Mouse (Mus musculus): ENCODE measurements at regions not wholly inside any gene's neighbourhood (a gene's known extent, or its start where the extent isn't known, plus 50 kb on each side); places are given as distances from the start of the nearest gene placed in this dataset.
"Not testable (repeated sequence)": the region's sequence is repeated elsewhere in the genome, so short reads cannot be mapped to it uniquely, and the experiment has no call there.

DNA sequence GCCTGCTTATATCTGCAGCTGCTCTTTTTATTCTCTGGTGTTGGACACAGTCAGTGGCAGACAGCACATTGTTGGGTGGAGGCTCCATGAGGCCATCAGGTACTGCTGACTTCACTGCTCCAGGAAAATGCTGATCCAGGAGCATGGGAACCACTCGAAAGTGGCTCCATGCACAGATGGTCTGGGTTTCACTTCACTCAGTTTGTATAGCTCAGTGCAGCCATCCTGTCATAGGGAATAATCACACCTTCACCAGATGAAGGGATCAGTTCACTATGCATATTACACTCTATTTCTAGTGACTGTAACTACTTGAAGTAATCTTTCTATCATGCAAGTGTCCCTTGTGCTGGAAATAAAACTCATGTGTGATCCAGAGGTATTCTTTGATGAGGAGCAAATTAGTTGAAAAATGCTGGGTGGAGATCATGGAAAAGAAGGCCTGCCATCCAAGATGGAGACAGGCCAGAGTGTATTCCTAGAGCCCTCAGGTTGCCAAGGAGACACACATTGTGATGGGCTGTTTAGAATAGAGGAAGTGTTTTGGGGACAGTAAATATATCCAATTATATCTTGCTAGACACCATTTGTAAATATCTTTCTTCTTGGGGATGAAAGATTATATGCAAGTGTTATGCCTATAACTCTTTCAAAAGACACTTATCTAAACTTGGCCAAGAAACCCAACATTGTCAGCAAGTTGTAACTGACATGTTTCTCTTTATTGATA lies 103.7 kb upstream of the Arhgap42 start:
- no peak for DNase-seq (ENCODE audit: low spot score in 2 of 2)

DNA sequence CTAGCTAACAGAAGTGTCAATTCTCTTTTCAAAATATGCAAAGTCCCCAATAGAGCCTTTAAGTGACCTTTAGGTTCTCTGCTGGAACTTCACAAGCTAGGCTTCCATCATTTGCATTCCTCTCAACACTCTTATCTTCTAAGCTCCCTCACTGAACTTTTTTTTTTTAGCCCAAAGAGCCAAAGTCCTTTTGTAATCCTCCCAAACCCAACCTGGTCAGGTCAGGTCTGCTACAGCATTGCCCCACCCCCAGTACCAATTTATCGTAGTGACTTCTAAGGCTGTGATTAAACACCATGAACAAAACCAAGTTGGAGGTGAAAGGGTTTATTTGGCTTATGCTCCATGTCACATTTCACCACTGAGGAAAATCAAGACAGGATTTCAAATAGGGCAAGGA lies 79.7 kb upstream of the Arhgap42 start:
- DNase-seq (ENCODE audit: low spot score in 2 of 2): no peak

DNA sequence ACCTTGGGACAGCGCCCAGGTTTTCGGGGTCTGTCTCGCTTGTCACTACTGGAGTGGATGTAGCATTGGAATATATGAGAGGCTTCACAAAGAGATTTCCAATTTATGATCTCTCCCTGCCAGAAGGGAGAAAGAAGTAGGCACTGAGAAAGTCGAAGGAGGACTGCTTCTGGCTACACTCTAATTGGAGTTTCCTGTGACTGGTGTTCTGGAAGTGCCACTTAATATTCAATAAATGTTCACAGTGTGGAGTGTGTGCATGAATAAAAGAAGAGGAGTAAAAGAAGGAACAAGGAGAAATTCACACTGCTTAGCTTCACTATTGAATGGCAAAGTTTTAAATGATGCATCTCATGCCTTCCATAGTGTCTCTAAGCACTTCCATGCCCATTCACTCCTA lies 77.1 kb upstream of the Arhgap42 start:
- no peak for DNase-seq (ENCODE audit: low spot score in 2 of 2)

DNA sequence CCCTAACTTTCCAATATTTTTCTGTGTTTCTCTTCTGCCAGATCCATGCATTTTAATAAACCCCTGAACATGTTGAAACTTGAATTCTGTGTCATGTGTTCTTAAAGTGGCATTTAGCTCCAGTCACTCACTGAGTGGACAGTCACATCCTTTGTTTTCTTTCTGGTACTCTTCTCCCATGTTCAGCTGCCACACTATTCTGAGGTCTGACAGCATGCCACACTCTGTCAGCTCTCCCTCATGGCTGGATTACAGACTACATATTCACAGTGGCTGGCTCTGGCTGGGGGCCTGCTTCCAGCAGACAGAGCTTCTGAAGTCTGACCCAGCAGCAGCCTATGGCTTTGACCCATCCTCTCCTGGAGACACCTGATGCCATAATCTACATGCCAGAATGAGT lies 73.4 kb upstream of the Arhgap42 start:
- DNase-seq (ENCODE audit: low spot score in 2 of 2): no peak

DNA sequence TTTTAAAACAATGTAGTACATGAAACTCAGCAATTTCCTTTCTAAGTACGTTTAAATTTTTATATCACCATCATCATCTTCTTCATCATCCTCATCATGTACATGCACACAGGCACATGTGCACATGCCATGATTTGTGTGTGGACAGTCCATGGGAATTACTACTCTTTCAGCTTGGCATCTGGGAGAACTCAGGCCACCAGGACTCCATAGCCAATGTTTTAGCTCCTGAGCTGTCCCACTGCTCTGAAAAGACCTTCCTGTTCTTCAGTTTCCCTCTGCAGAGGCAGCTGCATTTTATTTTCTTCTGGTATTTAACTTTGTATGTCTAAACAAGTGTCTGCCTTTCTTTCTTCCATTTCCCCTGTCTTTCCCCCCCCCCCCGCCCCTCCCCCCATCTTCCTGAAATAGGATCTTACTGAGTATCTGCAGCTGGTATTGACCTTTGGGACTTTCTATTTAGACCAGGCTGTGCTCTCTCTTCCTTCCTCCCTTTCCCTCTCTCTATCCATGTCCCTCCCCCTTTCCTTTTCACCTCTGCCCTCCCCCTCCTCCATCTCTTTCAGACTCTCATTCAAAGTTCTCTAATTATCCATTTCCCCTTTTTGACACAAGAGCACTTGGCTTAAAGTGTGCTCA lies 72.8 kb upstream of the Arhgap42 start:
- no peak for DNase-seq (ENCODE audit: low spot score in 2 of 2)

DNA sequence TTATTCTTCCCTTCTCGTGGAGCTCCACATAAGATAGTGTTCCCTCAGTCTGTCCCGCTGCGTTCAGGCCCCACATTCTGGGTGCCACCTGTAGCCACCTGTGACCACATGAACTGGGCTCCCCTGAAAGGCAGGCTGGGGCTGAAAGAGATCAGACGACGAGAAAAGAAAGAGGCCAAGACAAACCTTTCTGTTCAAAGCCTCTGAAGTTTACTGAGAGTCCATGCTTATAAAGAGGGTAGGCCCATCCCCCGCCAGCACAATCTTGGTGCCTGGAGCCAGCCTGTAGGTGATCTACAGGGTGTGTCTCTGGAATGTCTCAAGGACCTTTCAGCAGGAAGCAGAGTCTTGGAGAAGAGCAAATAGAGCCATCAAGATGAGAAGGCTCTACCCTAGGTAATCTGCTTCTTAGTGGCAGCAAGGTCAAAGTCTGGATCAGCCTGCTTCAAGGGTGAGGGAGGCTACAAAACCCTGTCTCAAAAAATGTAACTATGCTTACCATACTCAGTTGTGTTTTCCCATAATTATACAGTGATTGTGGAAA lies 72.2 kb upstream of the Arhgap42 start:
- DNase-seq (ENCODE audit: low spot score in 2 of 2): not testable (repeated sequence)

DNA sequence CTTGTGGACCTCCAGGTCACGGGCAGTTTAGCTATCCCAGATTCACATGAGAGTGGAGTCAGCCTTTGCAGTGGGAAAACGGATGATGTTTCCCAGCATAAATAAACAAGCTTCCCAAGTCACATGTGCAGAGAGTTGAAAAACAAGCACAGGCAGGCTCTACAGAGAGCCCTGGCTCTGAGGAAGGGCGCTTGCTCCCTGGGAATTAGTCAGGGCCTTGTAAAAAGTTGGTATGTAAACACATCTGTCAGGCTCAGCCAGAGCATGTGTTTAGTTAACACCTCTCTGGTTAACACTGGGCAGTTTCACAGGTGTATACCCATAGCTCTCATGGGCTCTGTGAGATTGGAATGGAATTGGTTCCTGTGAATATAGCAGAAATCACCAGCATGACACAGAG lies 51.9 kb upstream of the Arhgap42 start:
- no peak for DNase-seq (ENCODE audit: low spot score in 2 of 2)

DNA sequence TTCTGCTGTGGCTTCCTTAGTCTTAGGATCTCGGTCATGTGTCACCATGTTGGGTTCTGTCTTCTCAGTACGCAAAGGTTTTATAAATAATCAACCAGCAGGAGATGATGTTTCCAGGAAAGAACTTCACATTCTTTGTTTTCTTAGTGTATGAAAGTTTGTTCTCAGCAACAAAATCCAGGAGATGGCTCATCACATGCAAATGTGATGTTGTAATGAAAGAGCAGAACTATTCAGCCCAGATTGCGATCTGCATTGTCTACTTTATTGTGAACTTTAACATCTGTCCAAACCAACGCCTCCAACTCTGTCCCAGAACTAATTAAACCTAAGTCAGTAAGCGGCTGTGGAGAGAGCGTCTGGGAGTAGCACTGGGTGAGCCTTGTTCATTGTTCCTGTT lies 50.7 kb upstream of the Arhgap42 start:
- DNase-seq (ENCODE audit: low spot score in 2 of 2): no peak
